Mouse (Mus musculus) brain, embryonic 14.5 days (tissue): Measurements from ENCODE around the gene Selenon.

Source experiments
- CTCF ChIP-seq: fragments of 200-500 bp; IDR thresholded peaks from 2 replicates; pipeline ENCODE4 v1.5.1; 2012; ENCODE audit warnings: inconsistent platforms, mild to moderate bottlenecking, moderate library complexity, borderline replicate concordance; ENCODE audit not compliant: insufficient read depth, insufficient read length; ENCODE audit errors: extremely low read depth
- POLR2A ChIP-seq: fragments of 200-500 bp; IDR thresholded peaks from 2 replicates; pipeline ENCODE4 v1.6.1; 2012; ENCODE audit warnings: mild to moderate bottlenecking, inconsistent platforms, borderline replicate concordance; ENCODE audit not compliant: poor library complexity, insufficient read depth, insufficient read length, severe bottlenecking; ENCODE audit errors: extremely low read depth

DNA sequence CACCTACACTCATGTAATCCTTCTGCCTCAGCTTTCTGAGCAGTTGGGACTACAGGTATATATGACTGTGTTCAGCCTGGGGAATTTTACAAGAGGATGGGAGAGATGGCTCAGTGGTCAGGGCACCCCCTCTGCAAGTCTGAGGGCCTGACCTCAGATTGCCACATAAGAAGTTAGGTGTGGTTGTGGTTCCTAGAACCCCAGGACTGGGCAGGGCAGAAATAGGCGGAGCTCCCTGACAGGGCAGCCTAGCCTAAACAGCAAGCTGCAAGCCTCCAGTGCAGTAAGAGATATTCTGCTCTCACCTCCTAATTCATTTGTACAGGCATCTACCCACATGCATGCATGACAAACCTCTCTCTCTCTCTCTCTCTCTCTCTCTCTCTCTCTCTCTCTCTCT is 34.7 kb upstream of the Selenon start:
- no peak for TF ChIP-seq POLR2A
- TF ChIP-seq CTCF = no peak
